Mouse (Mus musculus) kidney, adult 2 months (tissue): ENCODE measurements at regions not wholly inside any gene's neighbourhood (a gene's known extent, or its start where the extent isn't known, plus 50 kb on each side); places are given as distances from the start of the nearest gene placed in this dataset.
A peak's percentile ranks its signal among the peaks of the same experiment; 100 is the strongest.

ENCODE experiments used
- DNase-seq: peaks from one replicate; pipeline ENCODE4 v3.0.0; 2021
- H3K27ac ChIP-seq: fragments of 200-500 bp; 2 replicates; pipeline ENCODE4 v1.5.1; 2012; ENCODE audit warnings: low read depth, low read length, control low read depth, inconsistent platforms; ENCODE audit not compliant: insufficient read depth
- H3K27me3 ChIP-seq: fragments of 200-500 bp; replicated peaks from 2 replicates; pipeline ENCODE4 v1.6.1; 2012; ENCODE audit warnings: mild to moderate bottlenecking, moderate library complexity, low read length, inconsistent platforms; ENCODE audit not compliant: control insufficient read depth, insufficient read depth
- H3K36me3 ChIP-seq: fragments of 200-500 bp; 2 replicates; pipeline ENCODE4 v1.6.1; 2012; ENCODE audit warnings: mild to moderate bottlenecking, moderate library complexity, low read length, inconsistent platforms; ENCODE audit not compliant: control insufficient read depth, insufficient read depth
- H3K4me1 ChIP-seq: fragments of 200-500 bp; 2 replicates; pipeline ENCODE4 v1.6.1; 2011; ENCODE audit warnings: low read length; ENCODE audit not compliant: control insufficient read depth, insufficient read depth
- H3K4me3 ChIP-seq: fragments of 200-500 bp; 2 replicates; pipeline ENCODE4 v1.5.1; 2011; ENCODE audit warnings: mild to moderate bottlenecking, low read depth, low read length, control low read depth; ENCODE audit not compliant: insufficient read depth
- CTCF ChIP-seq: fragments of 200-500 bp; conservative IDR thresholded peaks from 2 replicates; pipeline ENCODE4 v1.5.1; 2011; ENCODE audit warnings: low read depth, mild to moderate bottlenecking, control low read depth, low read length, moderate library complexity, mixed read lengths; ENCODE audit not compliant: insufficient read depth, insufficient read length
- POLR2A ChIP-seq: fragments of 200-500 bp; IDR thresholded peaks from one replicate; pipeline ENCODE4 v1.6.1; 2011; ENCODE audit warnings: low read depth, low read length, control low read depth
- WGBS: fragments of 180-500 bp; shearing (Covaris S2); methylation state at CpG from one replicate; pipeline ENCODE4 v1.1.7; 2018; 5-methylcytosine and 5-hydroxymethylcytosine counted together

GRCm38 (mm10) chr2:171496620-171497019 is 546.6 kb downstream of the Cbln4 start:
- DNase-seq = no peak
- WGBS = 82% methylated on average over 4 of the region's 4 CpGs
- no peak overlapping the region for H3K4me3 ChIP-seq
- no peaks in the 10 kb centered on the region for H3K36me3 ChIP-seq
- H3K4me1 ChIP-seq = no peaks in the 10 kb centered on the region
- H3K27me3 ChIP-seq = no peaks in the 10 kb centered on the region
- no peak overlapping the region for H3K27ac ChIP-seq
- TF ChIP-seq CTCF = no peak
- no peak for TF ChIP-seq POLR2A

DNA sequence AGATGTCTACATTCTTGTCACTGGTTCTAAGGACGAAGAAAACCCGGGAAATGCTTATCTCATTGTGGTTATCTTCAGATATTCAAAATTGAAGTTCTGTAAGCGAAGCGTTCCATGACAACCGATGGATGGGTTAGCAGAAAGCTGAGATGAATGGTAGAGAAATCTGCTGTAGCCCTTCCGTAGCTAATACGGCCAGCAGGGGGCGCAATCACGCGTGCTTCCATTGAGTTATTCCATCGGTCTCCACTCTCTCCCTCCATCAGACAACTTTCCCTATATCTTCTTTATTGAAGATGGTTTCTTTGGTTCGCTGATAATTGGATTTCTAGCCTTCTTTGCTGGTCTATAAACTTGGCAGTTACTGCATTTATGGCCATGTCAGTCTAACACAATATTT is 549.5 kb downstream of the Cbln4 start:
- DNase-seq = peak; percentile 24
- 38% methylated on average over 12 of the region's 12 CpGs for WGBS
- no peak overlapping the region for H3K4me3 ChIP-seq
- H3K4me1 ChIP-seq = no peaks in the 10 kb centered on the region
- H3K27ac ChIP-seq = no peak overlapping the region
- TF ChIP-seq CTCF = peak; percentile 56
- no peak for TF ChIP-seq POLR2A
- no peaks in the 10 kb centered on the region for H3K27me3 ChIP-seq
- no peaks in the 10 kb centered on the region for H3K36me3 ChIP-seq

GRCm38 (mm10) chr2:171487284-171487683 is 556.0 kb downstream of the Cbln4 start:
- Histone ChIP-seq H3K27me3 (no peaks in the 10 kb centered on the region), H3K4me3 (no peak overlapping the region), H3K27ac (no peak overlapping the region), H3K4me1 (no peaks in the 10 kb centered on the region), H3K36me3 (no peaks in the 10 kb centered on the region)
- WGBS = 64% methylated on average over 2 of the region's 2 CpGs
- DNase-seq = no peak
- TF ChIP-seq CTCF = no peak
- TF ChIP-seq POLR2A = no peak

GRCm38 (mm10) chr2:171453241-171453640 is 590.0 kb downstream of the Cbln4 start:
- 62% methylated on average over 9 of the region's 9 CpGs for WGBS
- no peak overlapping the region for H3K27ac ChIP-seq
- no peaks in the 10 kb centered on the region for H3K27me3 ChIP-seq
- no peaks in the 10 kb centered on the region for H3K36me3 ChIP-seq
- no peak overlapping the region for H3K4me3 ChIP-seq
- H3K4me1 ChIP-seq = no peaks in the 10 kb centered on the region
- TF ChIP-seq POLR2A (no peak), CTCF (no peak)
- no peak for DNase-seq

DNA sequence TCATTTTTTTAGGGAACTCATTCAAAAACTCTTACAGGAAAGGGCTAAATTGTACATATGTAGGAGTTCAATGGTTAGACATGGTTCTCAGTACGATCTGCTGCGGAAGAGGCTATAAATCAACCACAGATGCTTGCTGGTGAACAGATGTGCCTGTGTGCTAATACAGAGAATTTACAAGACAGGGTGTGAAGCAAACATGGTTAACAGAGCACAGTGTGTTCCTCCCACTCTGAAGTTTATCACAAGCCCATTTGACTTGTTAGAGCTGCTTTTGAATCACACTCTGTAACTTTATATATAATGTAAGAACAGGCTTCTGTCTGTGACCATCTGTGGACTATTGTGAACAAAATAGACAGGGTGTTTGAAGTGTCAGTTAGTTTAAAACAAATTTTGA is 637.2 kb downstream of the Cbln4 start:
- TF ChIP-seq POLR2A (no peak), CTCF (no peak)
- Histone ChIP-seq H3K4me1 (no peaks in the 10 kb centered on the region), H3K36me3 (no peaks in the 10 kb centered on the region), H3K27me3 (no peaks in the 10 kb centered on the region), H3K27ac (no peak overlapping the region), H3K4me3 (no peak overlapping the region)
- no peak for DNase-seq
- 28% methylated on average over 2 of the region's 2 CpGs for WGBS

DNA sequence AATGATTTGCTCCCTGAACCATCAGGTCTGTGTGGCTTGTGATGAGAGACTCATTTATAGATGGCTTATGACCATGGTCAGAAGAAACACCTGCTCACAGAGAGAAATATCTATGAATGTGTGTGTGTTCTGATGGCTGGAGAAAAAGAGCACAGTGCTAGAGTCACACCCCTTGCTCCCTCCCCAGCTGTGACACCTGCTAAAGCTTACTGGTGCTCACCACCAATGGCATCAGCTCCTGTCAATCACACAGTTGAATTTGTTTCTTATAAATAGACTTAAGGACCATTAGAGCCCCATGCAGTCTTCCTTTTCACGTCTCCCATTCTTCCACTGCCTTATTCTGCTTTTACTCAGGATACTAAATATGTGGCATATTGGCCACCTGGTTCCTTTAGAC is 654.3 kb downstream of the Cbln4 start:
- WGBS = 78% methylated on average over 1 of the region's 1 CpGs
- H3K4me3 ChIP-seq = no peak overlapping the region
- no peaks in the 10 kb centered on the region for H3K4me1 ChIP-seq
- H3K27me3 ChIP-seq = no peaks in the 10 kb centered on the region
- DNase-seq = no peak
- H3K27ac ChIP-seq = no peak overlapping the region
- TF ChIP-seq POLR2A = no peak
- no peak for TF ChIP-seq CTCF
- H3K36me3 ChIP-seq = no peaks in the 10 kb centered on the region

DNA sequence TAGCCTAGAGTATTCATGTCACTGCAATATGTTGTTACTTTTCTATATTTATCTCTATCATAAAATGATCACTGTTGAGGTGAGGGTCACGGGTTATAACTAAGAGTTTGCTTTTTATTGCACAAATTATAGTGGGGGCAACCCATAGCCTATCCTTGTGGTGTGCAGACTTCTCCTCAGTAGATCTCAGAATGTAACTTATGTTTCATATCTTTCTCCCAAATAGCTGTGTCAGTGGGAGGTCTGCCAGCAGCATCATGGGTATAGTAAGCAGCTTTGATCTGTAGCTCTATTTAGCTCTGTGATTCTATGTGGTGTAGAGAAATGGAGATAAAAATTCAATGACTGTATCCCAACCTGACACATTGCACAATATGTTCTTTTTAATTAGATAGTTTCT is 641.9 kb downstream of the Dok5 start:
- no peaks in the 10 kb centered on the region for H3K36me3 ChIP-seq
- TF ChIP-seq CTCF (no peak), POLR2A (no peak)
- no peak overlapping the region for H3K4me3 ChIP-seq
- DNase-seq = no peak
- H3K27ac ChIP-seq = no peak overlapping the region
- 57% methylated on average over 1 of the region's 1 CpGs for WGBS
- H3K27me3 ChIP-seq = no peaks in the 10 kb centered on the region; the same call in 1 of the 2 replicates
- H3K4me1 ChIP-seq = no peaks in the 10 kb centered on the region

DNA sequence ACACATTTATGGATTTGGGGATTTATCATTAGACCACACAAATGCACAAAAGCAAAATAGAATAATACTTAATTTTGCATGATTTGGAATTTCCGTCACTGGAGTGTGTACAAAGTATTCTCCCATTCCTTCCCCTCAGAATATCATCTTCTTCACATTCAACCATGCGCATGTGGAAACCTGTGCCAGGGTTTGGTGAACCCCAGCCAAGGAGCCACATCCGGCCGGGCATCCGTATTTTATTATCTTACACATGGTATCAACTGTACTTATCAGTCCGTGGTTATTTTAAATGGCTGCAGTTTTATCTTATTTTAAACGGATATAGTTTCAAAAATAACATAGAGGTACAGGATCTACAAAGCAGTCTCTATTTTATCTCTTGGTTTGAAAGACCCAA is 641.4 kb downstream of the Dok5 start:
- DNase-seq = no peak
- TF ChIP-seq CTCF = no peak
- H3K4me3 ChIP-seq = no peak overlapping the region
- H3K4me1 ChIP-seq = no peaks in the 10 kb centered on the region
- no peaks in the 10 kb centered on the region for H3K27me3 ChIP-seq
- H3K36me3 ChIP-seq = no peaks in the 10 kb centered on the region
- WGBS = 53% methylated on average over 7 of the region's 7 CpGs
- H3K27ac ChIP-seq = no peak overlapping the region
